Mouse (Mus musculus) ovary, postnatal 14 days (tissue): ENCODE results near the gene Fbl.
A peak's percentile ranks its signal among the peaks of the same experiment; 100 is the strongest.
"Not testable (repeated sequence)": the region's sequence is repeated elsewhere in the genome, so short reads cannot be mapped to it uniquely, and the experiment has no call there.

Experiments used
- DNase-seq: peaks from one replicate; pipeline ENCODE4 v3.0.0; 2022; ENCODE audit warnings: low spot score

Gene Fbl

GRCm38 (mm10) chr7:28195414-28196098 is 26.0 kb downstream of the Fbl start:
- DNase-seq: no peak

DNA sequence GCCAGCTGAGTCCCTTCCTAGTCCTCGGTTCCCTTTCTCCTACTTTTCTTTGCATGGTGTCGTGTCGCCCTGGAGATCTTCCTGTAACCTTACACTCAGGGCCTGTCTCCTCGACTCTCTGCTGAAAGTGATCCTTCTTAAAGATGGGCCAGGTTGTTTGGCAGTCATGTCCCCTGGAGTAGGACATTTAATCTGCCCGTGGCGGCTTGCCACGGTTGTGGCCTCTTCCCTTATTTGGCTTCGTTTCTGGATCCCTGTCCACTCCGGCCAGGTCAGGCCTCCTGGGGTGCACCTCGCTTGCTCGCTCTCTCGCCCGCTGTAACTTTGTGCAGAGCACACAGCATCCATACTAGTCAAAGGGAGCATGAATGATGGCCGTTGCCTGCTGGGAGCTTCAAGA is 27.0 kb downstream of the Fbl start:
- no peak for DNase-seq

GRCm38 (mm10) chr7:28199054-28199453 is 29.5 kb downstream of the Fbl start:
- no peak for DNase-seq

- DNase-seq: no peak
Observed at GRCm38 (mm10) chr7:28203207-28204108, 33.9 kb downstream of the Fbl start.

- DNase-seq: no peak
Observed at GRCm38 (mm10) chr7:28206044-28206600, 36.6 kb downstream of the Fbl start.

DNA sequence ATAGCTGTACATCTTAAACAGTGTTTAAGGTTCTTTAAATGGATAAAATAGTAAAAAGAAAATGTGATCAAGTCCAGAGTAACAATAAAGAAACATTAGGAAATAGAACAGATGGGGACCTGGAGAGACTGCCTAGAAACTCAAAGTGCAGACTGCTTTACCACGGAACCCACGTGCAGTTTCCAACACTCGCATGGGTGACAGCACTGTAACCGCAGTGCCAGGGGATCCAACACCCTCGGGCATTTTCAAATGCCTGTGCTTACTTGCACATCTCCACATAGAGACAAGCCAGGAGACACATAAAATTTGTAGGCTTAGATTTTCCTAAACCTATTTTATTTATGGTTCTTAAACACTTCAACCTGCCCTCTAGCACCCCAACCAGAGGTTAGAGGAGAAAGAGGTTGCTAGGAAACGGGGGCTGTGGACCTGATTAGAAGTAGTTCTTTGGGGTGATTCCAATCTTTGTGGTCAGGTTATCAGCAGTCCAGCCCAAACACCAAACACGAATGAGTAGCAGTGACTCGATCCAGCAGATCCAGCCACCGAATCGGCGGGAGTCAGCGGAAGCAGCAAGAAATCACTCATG is 39.0 kb downstream of the Fbl start:
- DNase-seq: no peak

DNA sequence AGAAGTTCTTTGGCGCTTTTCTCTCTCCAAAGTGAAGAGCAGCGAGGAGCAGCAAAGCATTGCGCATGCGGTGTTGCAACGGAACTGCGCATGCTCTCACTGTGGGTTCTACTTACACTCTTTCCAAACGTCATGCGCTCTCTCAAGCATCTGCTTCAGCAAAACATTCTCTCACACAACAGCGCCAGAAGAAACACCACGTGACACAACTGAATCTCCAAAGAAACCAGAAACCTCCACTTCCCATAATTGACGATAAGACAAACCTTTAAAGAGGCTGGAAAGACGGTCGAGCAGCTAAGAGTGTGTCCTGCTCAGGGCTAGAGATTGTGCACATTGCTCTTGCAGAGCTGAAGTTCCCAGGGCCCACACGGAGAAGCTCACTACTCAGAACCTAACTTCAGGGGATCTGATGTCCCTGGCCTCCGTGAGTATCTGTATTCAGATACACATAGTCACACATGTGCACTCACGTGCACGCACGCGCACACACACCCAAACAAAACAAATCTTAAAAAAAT is 39.5 kb downstream of the Fbl start:
- DNase-seq: peak; percentile 35

- DNase-seq: no peak
Observed at GRCm38 (mm10) chr7:28210731-28211130, 41.2 kb downstream of the Fbl start.

GRCm38 (mm10) chr7:28214142-28214541 is 44.6 kb downstream of the Fbl start:
- DNase-seq: peak; percentile 61

DNA sequence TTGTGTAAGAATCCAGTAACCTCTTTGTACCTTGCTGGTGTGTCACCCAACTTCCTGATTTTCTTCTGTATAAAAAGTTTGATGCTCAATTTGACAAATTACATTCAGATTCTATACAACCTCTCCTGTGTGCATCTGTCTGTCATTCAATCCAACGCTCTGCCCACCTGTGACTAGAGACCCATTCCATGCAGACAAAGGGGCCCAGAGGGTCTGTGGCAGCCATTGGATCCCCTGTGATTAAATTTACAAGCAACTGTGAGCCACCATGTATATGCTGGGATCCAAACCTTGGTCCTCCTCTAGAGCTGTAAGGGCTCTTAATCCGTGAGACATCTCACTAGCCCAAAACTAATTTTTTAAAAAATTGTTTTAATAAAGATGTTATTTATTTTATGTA is 46.4 kb downstream of the Fbl start:
- not testable (repeated sequence) for DNase-seq

- not testable (repeated sequence) for DNase-seq
Observed at GRCm38 (mm10) chr7:28217811-28218210, 48.3 kb downstream of the Fbl start.

DNA sequence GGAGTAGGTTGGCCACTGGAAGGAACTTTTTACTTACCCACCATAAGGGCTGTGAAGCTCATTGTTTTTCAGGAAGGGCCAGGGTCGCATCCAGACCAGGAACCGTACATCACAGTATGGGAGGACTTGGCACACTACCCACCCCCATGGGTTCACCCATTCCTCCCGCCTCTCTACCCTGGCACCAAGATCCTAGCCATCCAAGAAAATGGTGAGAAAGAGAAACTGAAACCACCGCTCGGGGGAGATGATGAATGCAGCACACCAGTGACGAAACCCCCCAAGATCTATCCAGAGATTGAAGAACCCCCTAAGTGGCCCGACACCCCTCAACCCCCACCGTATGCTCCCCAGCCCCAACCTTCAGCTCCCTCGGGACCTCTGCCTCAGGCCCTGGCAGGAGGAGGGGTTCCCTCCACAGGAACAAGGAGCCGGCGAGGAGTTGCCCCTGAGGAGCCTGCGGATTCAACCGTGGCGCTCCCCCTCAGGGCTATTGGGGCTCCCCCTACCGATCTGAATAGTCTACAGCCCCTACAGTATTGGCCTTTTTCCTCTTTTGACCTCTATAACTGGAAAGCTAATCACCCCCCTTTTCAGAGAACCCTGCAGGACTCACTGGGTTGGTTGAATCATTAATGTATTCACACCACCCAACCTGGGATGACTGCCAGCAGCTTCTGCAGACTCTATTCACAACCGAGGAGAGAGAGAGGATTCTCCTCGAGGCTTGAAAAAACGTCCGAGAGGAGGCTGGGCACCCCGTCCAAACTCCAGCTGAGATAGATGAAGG is 49.6 kb downstream of the Fbl start:
- not testable (repeated sequence) for DNase-seq

DNA sequence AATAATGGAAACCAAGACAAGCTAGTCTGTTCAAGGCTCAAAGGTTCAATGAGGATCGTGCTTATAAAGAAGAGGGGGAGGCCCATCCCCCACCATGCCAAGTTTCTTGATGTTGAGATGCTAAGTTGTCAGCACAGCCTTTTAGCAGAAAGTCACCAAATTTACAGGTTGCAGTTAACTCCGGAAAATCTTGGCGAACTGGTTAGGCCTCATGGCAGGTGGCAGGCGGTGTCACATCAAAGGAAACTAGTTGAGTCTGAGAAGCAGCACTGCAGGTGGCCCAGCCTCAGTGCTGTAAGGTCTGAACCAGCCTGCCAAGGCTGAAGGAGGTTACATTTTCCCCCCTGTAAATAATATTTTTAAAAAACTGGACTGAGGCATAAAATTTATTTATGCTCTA is 57.3 kb downstream of the Fbl start:
- DNase-seq: not testable (repeated sequence)

- DNase-seq: not testable (repeated sequence)
Observed at GRCm38 (mm10) chr7:28227421-28227820, 57.9 kb downstream of the Fbl start.
